Mouse (Mus musculus) embryo, embryonic 11 days (tissue): Measurements from ENCODE around the gene Gbp5.
"Not testable (repeated sequence)": the region's sequence is repeated elsewhere in the genome, so short reads cannot be mapped to it uniquely, and the experiment has no call there.

Experiments
- DNase-seq: peaks from one replicate; pipeline ENCODE4 v3.0.0-alpha.2; 2015

Gene Gbp5

GRCm38 (mm10) chr3:142542776-142543175 is 49.0 kb downstream of the Gbp5 start:
- DNase-seq: not testable (repeated sequence)

- no peak for DNase-seq
These were observed 52.9 kb downstream of the Gbp5 start for GRCm38 (mm10) chr3:142546690-142547089.

DNA sequence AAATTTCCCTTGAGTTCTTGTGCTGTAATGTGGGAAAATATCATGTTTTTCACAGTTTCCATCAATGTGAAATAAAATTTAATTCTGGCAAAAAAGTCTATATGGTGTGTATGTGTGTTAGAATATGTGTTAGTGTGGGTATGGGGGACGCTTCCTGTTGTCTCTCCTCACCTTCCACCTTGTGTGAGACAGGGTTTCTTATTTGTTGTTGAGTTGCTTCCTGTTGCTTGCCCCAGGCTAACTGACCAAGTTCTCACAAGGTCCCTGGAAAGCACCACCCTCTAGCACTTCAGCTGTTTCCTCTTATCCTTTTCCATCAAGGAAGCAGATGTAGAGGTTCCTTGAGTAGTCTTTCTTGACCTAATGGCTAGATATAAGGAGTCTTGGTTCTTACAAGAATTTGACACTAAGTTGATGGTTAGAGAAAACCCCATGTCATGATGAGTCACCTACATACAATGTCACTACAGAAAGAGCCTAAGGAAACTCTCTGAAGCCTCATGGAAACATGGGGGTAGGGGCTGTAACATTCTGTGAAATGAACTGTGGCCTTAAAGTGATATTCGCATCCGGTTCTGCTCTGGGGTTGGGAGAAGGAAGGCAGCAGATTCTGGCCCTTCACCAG is 56.4 kb downstream of the Gbp5 start:
- no peak for DNase-seq

- DNase-seq: no peak
These were observed 60.8 kb downstream of the Gbp5 start for GRCm38 (mm10) chr3:142554601-142555000.

DNA sequence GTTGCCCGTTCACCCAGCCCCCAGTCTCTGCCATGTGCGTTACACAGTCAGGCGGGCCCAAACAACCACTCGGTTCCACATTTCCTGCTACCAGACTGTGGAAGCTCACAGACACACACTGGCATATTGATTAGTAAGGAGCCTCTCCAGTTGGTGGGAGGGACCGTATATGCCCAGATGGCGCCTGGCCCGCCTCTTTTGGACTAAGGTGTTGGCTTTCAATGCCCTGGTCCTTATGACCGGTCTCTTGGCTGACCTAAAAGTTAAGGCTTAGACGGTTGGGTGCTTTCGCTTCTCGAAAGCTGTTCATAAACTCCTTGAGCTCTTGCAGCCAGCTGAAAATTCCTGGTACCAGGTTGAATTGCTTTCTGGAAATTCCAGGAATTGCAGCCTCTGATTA is 61.8 kb downstream of the Gbp5 start:
- DNase-seq: no peak

GRCm38 (mm10) chr3:142559632-142560228 is 66.0 kb downstream of the Gbp5 start, which contains the start of gene Gbp3:
Gene Gbp3 (plus strand): TSS chr3:142560026.
- no peak for DNase-seq

- DNase-seq: peak; percentile 90
These were observed 66.6 kb downstream of the Gbp5 start for GRCm38 (mm10) chr3:142560296-142560948.

- DNase-seq: no peak
These were observed 67.4 kb downstream of the Gbp5 start for GRCm38 (mm10) chr3:142561045-142561646.

DNA sequence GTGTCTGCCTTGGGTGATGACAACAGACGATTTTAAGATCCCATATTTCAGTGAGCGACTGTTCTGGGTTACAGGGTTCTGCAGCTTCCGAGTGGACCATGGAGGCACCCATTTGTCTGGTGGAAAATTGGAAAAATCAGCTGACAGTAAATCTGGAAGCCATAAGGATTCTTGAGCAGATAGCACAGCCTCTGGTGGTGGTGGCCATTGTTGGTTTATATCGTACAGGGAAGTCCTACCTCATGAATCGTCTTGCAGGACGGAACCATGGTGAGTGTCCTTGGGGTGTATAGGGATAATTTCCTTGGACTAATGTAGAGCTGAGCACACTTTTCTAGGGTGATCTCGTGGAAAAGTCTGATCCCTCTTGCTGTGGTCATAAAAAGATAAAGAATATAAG is 67.9 kb downstream of the Gbp5 start:
- no peak for DNase-seq

DNA sequence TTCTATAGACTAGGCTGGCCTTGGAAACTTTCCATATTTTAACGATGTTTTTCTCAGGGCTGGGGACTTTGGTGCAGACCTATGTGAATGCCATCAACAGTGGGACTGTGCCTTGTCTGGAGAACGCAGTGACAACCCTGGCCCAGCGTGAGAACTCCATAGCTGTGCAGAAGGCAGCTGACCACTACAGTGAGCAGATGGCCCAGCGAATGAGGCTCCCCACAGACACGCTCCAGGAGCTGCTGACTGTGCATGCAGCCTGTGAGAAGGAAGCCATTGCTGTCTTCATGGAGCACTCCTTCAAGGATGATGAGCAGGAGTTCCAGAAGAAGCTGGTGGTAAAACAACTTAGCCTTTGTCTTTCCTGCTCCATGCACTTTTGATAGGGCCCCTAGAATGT is 73.7 kb downstream of the Gbp5 start:
- not testable (repeated sequence) for DNase-seq

DNA sequence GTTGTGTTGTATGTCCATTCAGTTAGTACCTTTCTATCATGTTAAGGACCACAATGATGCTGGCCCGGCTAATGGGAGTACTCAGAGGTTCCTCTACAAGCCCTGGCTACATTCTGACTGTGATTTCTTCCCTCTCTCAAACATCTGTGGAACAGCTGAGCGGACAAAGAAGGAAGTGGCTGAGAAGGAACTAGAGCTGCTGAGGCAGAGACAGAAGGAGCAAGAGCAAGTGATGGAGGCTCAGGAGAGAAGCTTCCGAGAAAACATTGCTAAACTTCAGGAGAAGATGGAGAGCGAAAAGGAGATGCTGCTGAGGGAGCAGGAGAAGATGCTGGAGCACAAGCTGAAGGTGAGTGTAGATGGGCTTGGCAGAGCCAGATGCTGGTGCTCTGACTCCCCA is 77.0 kb downstream of the Gbp5 start:
- no peak for DNase-seq
